Mouse (Mus musculus) layer of hippocampus, adult 9-10 months (tissue): ENCODE measurements around the gene Rhpn2.

Experiments used
- DNase-seq: peaks from one replicate; pipeline ENCODE4 v3.0.0; 2022; ENCODE audit warnings: low spot score

The Rhpn2 gene

GRCm38 (mm10) chr7:35347918-35348700 is 14.1 kb downstream of the Rhpn2 start:
- no peak for DNase-seq

GRCm38 (mm10) chr7:35349022-35349421 is 15.1 kb downstream of the Rhpn2 start:
- no peak for DNase-seq

GRCm38 (mm10) chr7:35349886-35350684 is 16.1 kb downstream of the Rhpn2 start:
- no peak for DNase-seq

- DNase-seq, result no peak
Measured at GRCm38 (mm10) chr7:35351155-35351554, 17.2 kb downstream of the Rhpn2 start.

GRCm38 (mm10) chr7:35353306-35353705 is 19.3 kb downstream of the Rhpn2 start:
- no peak for DNase-seq

- no peak for DNase-seq
Measured at GRCm38 (mm10) chr7:35355303-35355872, 21.4 kb downstream of the Rhpn2 start.

- no peak for DNase-seq
Measured at GRCm38 (mm10) chr7:35357621-35358020, 23.7 kb downstream of the Rhpn2 start.

- DNase-seq, result no peak
Measured at GRCm38 (mm10) chr7:35362253-35362652, 28.3 kb downstream of the Rhpn2 start.

- DNase-seq, result no peak
Measured at GRCm38 (mm10) chr7:35362868-35363267, 28.9 kb downstream of the Rhpn2 start.

GRCm38 (mm10) chr7:35365161-35365910 is 31.4 kb downstream of the Rhpn2 start:
- DNase-seq, result no peak

GRCm38 (mm10) chr7:35371096-35371495 is 37.1 kb downstream of the Rhpn2 start:
- DNase-seq, result no peak

- DNase-seq, result no peak
Measured at GRCm38 (mm10) chr7:35372483-35373017, 38.6 kb downstream of the Rhpn2 start.

GRCm38 (mm10) chr7:35373146-35373989 is 39.4 kb downstream of the Rhpn2 start:
- DNase-seq, result no peak

- no peak for DNase-seq
Measured at GRCm38 (mm10) chr7:35374265-35374664, 40.3 kb downstream of the Rhpn2 start.

GRCm38 (mm10) chr7:35376623-35377022 is 42.7 kb downstream of the Rhpn2 start:
- DNase-seq, result no peak

- no peak for DNase-seq
Measured at GRCm38 (mm10) chr7:35379492-35380119, 45.6 kb downstream of the Rhpn2 start.

GRCm38 (mm10) chr7:35380351-35380750 is 46.4 kb downstream of the Rhpn2 start:
- DNase-seq, result no peak

GRCm38 (mm10) chr7:35381861-35382260 is 47.9 kb downstream of the Rhpn2 start:
- no peak for DNase-seq

GRCm38 (mm10) chr7:35382706-35383353 is 48.9 kb downstream of the Rhpn2 start:
- no peak for DNase-seq

- DNase-seq, result no peak
Measured at GRCm38 (mm10) chr7:35386525-35386952, 52.6 kb downstream of the Rhpn2 start.
